Mouse (Mus musculus): Measurements from ENCODE around the gene Ccsap. TPM values are rescaled to one million over a fixed set of nuclear protein-coding genes. Genes with fewer than 3 reads are reported as not detected.

Ccsap gene
- polyA plus RNA-seq, 1 experiment = 2.3 TPM

DNA sequence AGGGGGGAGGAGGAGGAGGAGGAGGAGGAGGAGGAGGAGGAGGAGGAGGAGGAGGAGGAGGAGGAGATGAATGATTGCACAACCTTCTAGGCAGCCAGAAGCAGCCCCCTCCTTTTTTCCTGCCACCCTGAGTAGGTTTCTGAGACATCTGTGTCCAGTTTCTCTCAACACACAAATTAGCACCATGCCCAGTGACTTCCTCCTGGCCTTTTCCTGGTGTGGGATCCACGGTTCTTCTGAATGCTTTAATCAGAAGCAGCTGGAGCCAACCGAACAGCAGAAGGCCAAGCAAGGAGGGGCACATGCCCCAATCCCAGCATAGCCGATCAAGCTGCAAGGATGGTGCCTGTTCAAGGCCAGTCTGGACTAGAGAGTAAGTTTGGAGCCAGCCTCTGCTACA, 60.1 kb downstream of the Ccsap start:
- H3ac ChIP-seq (ENCODE audit: control insufficient read depth, insufficient read length) = no peak overlapping the region
- H3K4me2 ChIP-seq (ENCODE audit: low read depth) = no peak overlapping the region
- no peaks in the 10 kb centered on the region for H3K79me2 ChIP-seq (ENCODE audit: control insufficient read depth, insufficient read depth)
- no peak overlapping the region for H3K4me3 ChIP-seq
- no peaks in the 10 kb centered on the region for H3K27me3 ChIP-seq (ENCODE audit: control insufficient read depth, insufficient read depth, insufficient read length)
- no peak for TF ChIP-seq MYOG (IDR thresholded peaks at IDR 0.05; ENCODE audit: control insufficient read depth in 1 of 3, insufficient read depth in 1 of 3, insufficient read length in 2 of 3, low read depth in 2 of 3)
- TF ChIP-seq POLR2A (IDR thresholded peaks at IDR 0.05; ENCODE audit: insufficient read length, low read depth) = no peak
- TF ChIP-seq REST (IDR thresholded peaks at IDR 0.05; ENCODE audit: insufficient read depth, insufficient read length) = no peak
- no peak for TF ChIP-seq POLR2AphosphoS2 (IDR thresholded peaks at IDR 0.05; ENCODE audit: insufficient read length, low read depth)
- TF ChIP-seq MAX (IDR thresholded peaks at IDR 0.05; ENCODE audit: low read depth) = no peak
- no peak for TF ChIP-seq SRF (IDR thresholded peaks at IDR 0.05; ENCODE audit: control insufficient read depth, insufficient read length, low read depth)
- TF ChIP-seq MYOD1 (IDR thresholded peaks at IDR 0.05; ENCODE audit: control insufficient read depth in 1 of 3, insufficient read length in 2 of 3, low read depth in 2 of 3) = no peak
- TF ChIP-seq CEBPB (IDR thresholded peaks at IDR 0.05; ENCODE audit: insufficient read depth, poor library complexity, severe bottlenecking) = no peak
- TF ChIP-seq USF1 (IDR thresholded peaks at IDR 0.05; ENCODE audit: low read depth) = no peak
- no peak for TF ChIP-seq TCF3 (IDR thresholded peaks at IDR 0.05; ENCODE audit: insufficient read length, low read depth)
- H3K36me3 ChIP-seq (ENCODE audit: control insufficient read depth, insufficient read depth) = no peaks in the 10 kb centered on the region

DNA sequence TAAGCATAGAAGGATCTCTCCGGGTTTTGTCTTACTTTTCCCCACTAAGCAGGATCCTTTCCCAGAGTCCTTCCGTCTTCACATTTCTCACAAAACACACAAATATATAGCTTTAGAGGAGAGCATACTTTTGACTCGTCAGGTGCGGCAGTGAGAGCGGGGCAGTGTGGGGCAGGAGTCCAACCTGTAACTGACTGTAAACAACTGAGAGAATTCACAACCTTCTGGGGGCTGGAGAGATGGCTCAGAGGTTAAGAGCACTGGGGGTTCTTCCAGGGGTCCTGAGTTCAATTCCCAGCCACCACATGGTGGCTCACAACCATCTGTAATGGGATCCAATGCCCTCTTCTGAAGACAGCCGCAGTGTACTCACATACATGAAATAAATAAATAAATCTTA, 60.6 kb downstream of the Ccsap start:
- Histone ChIP-seq H3K4me3 (no peak overlapping the region), H3K27me3 (ENCODE audit: control insufficient read depth, insufficient read depth, insufficient read length) (no peaks in the 10 kb centered on the region), H3K79me2 (ENCODE audit: control insufficient read depth, insufficient read depth) (no peaks in the 10 kb centered on the region), H3K4me2 (ENCODE audit: low read depth) (no peak overlapping the region), H3ac (ENCODE audit: control insufficient read depth, insufficient read length) (no peak overlapping the region), H3K36me3 (ENCODE audit: control insufficient read depth, insufficient read depth) (no peaks in the 10 kb centered on the region)
- TF ChIP-seq TCF12 (IDR thresholded peaks at IDR 0.05; ENCODE audit: insufficient read depth, poor library complexity, severe bottlenecking) (no peak), REST (IDR thresholded peaks at IDR 0.05; ENCODE audit: insufficient read depth, insufficient read length) (no peak), CEBPB (IDR thresholded peaks at IDR 0.05; ENCODE audit: insufficient read depth, poor library complexity, severe bottlenecking) (no peak), MYOD1 (IDR thresholded peaks at IDR 0.05; ENCODE audit: control insufficient read depth in 1 of 3, insufficient read length in 2 of 3, low read depth in 2 of 3) (no peak), POLR2A (IDR thresholded peaks at IDR 0.05; ENCODE audit: insufficient read length, low read depth) (no peak), MAX (IDR thresholded peaks at IDR 0.05; ENCODE audit: low read depth) (no peak), POLR2AphosphoS2 (IDR thresholded peaks at IDR 0.05; ENCODE audit: insufficient read length, low read depth) (no peak), USF1 (IDR thresholded peaks at IDR 0.05; ENCODE audit: low read depth) (no peak), SRF (IDR thresholded peaks at IDR 0.05; ENCODE audit: control insufficient read depth, insufficient read length, low read depth) (no peak), MYOG (IDR thresholded peaks at IDR 0.05; ENCODE audit: control insufficient read depth in 1 of 3, insufficient read depth in 1 of 3, insufficient read length in 2 of 3, low read depth in 2 of 3) (no peak), TCF3 (IDR thresholded peaks at IDR 0.05; ENCODE audit: insufficient read length, low read depth) (no peak), E2F4 (IDR thresholded peaks at IDR 0.05; ENCODE audit: insufficient read depth) (no peak)

DNA sequence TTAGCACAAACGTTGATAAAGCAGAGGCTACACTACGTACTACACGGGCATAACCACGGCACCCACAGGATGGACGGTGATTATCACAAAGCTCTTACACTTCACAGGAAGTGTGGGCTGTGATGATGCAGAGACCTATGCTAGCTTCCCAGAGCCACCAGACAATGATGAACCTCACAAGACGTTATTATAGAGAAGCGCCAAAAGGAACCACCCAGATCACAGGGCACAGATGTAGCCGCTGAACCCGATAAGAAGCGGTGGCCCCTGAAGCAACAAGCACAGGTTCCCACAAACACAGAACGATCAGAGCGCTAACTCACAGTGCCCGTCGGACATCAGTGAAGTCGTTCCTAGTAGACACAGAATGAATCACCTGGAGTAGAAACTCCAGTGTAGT, 62.1 kb downstream of the Ccsap start:
- Histone ChIP-seq H3K4me3 (no peak overlapping the region), H3ac (ENCODE audit: control insufficient read depth, insufficient read length) (no peak overlapping the region), H3K4me2 (ENCODE audit: low read depth) (no peak overlapping the region), H3K27me3 (ENCODE audit: control insufficient read depth, insufficient read depth, insufficient read length) (no peaks in the 10 kb centered on the region), H3K79me2 (ENCODE audit: control insufficient read depth, insufficient read depth) (no peaks in the 10 kb centered on the region), H3K36me3 (ENCODE audit: control insufficient read depth, insufficient read depth) (no peaks in the 10 kb centered on the region)
- TF ChIP-seq POLR2A (IDR thresholded peaks at IDR 0.05; ENCODE audit: insufficient read length, low read depth) (no peak), CEBPB (IDR thresholded peaks at IDR 0.05; ENCODE audit: insufficient read depth, poor library complexity, severe bottlenecking) (no peak), USF1 (IDR thresholded peaks at IDR 0.05; ENCODE audit: low read depth) (no peak)

DNA sequence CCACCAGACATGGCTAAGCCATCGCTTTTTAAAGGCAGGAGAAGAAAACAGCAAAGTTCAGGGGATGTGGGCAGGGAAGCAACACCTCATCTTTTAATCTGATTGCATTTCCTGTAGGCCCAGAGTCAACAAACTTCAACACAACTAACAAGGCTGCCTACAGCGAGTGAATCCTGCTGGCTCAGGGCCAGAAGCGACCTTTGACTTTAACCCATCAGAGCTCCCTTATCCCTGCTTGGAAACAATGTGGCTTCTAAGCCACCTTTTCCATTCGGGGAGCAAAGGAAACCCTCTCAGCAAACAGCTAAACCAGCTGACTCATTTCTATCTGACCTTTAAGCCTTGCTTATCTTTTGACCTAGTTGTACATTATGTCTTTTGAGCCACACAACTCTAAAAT, 63.3 kb downstream of the Ccsap start:
- H3ac ChIP-seq (ENCODE audit: control insufficient read depth, insufficient read length) = no peak overlapping the region
- no peaks in the 10 kb centered on the region for H3K79me2 ChIP-seq (ENCODE audit: control insufficient read depth, insufficient read depth)
- TF ChIP-seq MYOG (IDR thresholded peaks at IDR 0.05; ENCODE audit: control insufficient read depth in 1 of 3, insufficient read depth in 1 of 3, insufficient read length in 2 of 3, low read depth in 2 of 3) (no peak), MYOD1 (IDR thresholded peaks at IDR 0.05; ENCODE audit: control insufficient read depth in 1 of 3, insufficient read length in 2 of 3, low read depth in 2 of 3) (no peak)
- no peak overlapping the region for H3K4me3 ChIP-seq
- H3K27me3 ChIP-seq (ENCODE audit: control insufficient read depth, insufficient read depth, insufficient read length) = no peaks in the 10 kb centered on the region
- no peak overlapping the region for H3K4me2 ChIP-seq (ENCODE audit: low read depth)
- H3K36me3 ChIP-seq (ENCODE audit: control insufficient read depth, insufficient read depth) = no peaks in the 10 kb centered on the region

DNA sequence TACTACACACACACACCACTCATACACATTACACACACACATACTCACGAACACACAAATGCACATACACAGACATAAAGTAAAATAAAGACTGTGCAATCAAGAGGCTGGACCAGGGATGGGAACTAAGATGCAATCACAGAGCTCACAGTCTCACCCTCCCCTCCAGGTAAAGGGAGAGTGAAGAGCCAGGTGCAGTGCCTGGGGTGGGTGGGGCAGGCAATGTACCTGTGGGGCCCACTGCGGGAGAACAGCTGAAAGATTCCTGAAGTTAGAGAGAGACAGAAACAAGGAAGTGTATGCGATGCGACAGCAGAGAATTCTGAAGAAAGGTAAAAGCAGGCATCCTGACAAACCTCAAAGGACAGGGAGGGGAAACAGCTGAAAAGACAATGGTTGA, 65.2 kb downstream of the Ccsap start:
- H3ac ChIP-seq (ENCODE audit: control insufficient read depth, insufficient read length) = no peak overlapping the region
- H3K4me3 ChIP-seq = no peak overlapping the region
- no peak overlapping the region for H3K4me2 ChIP-seq (ENCODE audit: low read depth)
- no peaks in the 10 kb centered on the region for H3K27me3 ChIP-seq (ENCODE audit: control insufficient read depth, insufficient read depth, insufficient read length)
- no peaks in the 10 kb centered on the region for H3K36me3 ChIP-seq (ENCODE audit: control insufficient read depth, insufficient read depth)
- no peaks in the 10 kb centered on the region for H3K79me2 ChIP-seq (ENCODE audit: control insufficient read depth, insufficient read depth)
- TF ChIP-seq SRF (IDR thresholded peaks at IDR 0.05; ENCODE audit: control insufficient read depth, insufficient read length, low read depth) (no peak), TCF12 (IDR thresholded peaks at IDR 0.05; ENCODE audit: insufficient read depth, poor library complexity, severe bottlenecking) (no peak), MYOG (IDR thresholded peaks at IDR 0.05; ENCODE audit: control insufficient read depth in 1 of 3, insufficient read depth in 1 of 3, insufficient read length in 2 of 3, low read depth in 2 of 3) (no peak), CEBPB (IDR thresholded peaks at IDR 0.05; ENCODE audit: insufficient read depth, poor library complexity, severe bottlenecking) (no peak), POLR2A (IDR thresholded peaks at IDR 0.05; ENCODE audit: insufficient read length, low read depth) (no peak), MAX (IDR thresholded peaks at IDR 0.05; ENCODE audit: low read depth) (no peak), REST (IDR thresholded peaks at IDR 0.05; ENCODE audit: insufficient read depth, insufficient read length) (no peak), TCF3 (IDR thresholded peaks at IDR 0.05; ENCODE audit: insufficient read length, low read depth) (no peak), MYOD1 (IDR thresholded peaks at IDR 0.05; ENCODE audit: control insufficient read depth in 1 of 3, insufficient read length in 2 of 3, low read depth in 2 of 3) (no peak), E2F4 (IDR thresholded peaks at IDR 0.05; ENCODE audit: insufficient read depth) (no peak), USF1 (IDR thresholded peaks at IDR 0.05; ENCODE audit: low read depth) (no peak), POLR2AphosphoS2 (IDR thresholded peaks at IDR 0.05; ENCODE audit: insufficient read length, low read depth) (no peak)

Measured in myocyte (in vitro differentiated cells).